Mouse (Mus musculus): ENCODE measurements around the gene Tmem132c. TPM values are rescaled to one million over a fixed set of nuclear protein-coding genes. Genes with fewer than 3 reads are reported as not detected.

The Tmem132c gene
- 0.04 TPM for polyA plus RNA-seq (2017; shearing (Covaris generic))

GRCm38 (mm10) chr5:127241136-127241924 is at the start of gene Tmem132c:
Tmem132c (plus strand) TSS chr5:127241808.

